Mouse (Mus musculus) CH12.LX (cell line): ENCODE results near the gene Glrp1. TPM values are rescaled to one million over a fixed set of nuclear protein-coding genes. Genes with fewer than 3 reads are reported as not detected.

ENCODE experiments used
- DNase-seq: peaks from one replicate; pipeline ENCODE4 v3.0.0-alpha.2; 2013; ENCODE audit errors: extremely low read depth
- H3K27ac ChIP-seq: 2 replicates; pipeline ENCODE4 v1.5.1; 2012; ENCODE audit warnings: low read depth, mild to moderate bottlenecking, control low read depth, moderate library complexity; ENCODE audit not compliant: insufficient read depth
- H3K27me3 ChIP-seq: replicated peaks from 2 replicates; pipeline ENCODE3; 2012; ENCODE audit warnings: inconsistent platforms
- H3K36me3 ChIP-seq, 2 experiments: replicated peaks in 1 of 2; 2 replicates each; pipeline versions ENCODE3 to v1.6.1; 2012; ENCODE audit warnings: inconsistent platforms in 1 of 2, low read length in 1 of 2, mild to moderate bottlenecking in 1 of 2, mixed read lengths in 1 of 2, moderate library complexity in 1 of 2; ENCODE audit not compliant: control insufficient read depth in 1 of 2, insufficient read depth in 1 of 2
- H3K4me1 ChIP-seq, 2 experiments: 2 replicates each; pipeline ENCODE4 v1.6.1; 2012; ENCODE audit warnings: inconsistent platforms in 1 of 2, moderate library complexity in 1 of 2; ENCODE audit not compliant: insufficient read depth in 2 of 2, control insufficient read depth in 1 of 2
- H3K4me2 ChIP-seq: 2 replicates; pipeline ENCODE4 v1.6.1; 2012; ENCODE audit warnings: low read depth, mild to moderate bottlenecking, control low read depth; ENCODE audit not compliant: poor library complexity, insufficient read depth, severe bottlenecking
- H3K4me3 ChIP-seq, 3 experiments: fragments of 150-350 bp in 1 of 3; sonication (generic) in 1 of 3; replicated peaks in 1 of 3; 2 replicates each; pipeline versions ENCODE3 to v1.5.1; 2011 to 2012; ENCODE audit warnings: low read depth in 2 of 3, low read length in 2 of 3, mild to moderate bottlenecking in 2 of 3, moderate library complexity in 2 of 3, control low read depth in 1 of 3, improper control_type of control experiment in 1 of 3, inconsistent platforms in 1 of 3, mixed read lengths in 1 of 3; ENCODE audit not compliant: poor library complexity in 1 of 3
- H3K79me2 ChIP-seq: replicated peaks from 2 replicates; pipeline ENCODE4 v1.6.1; 2012; ENCODE audit warnings: mild to moderate bottlenecking, moderate library complexity; ENCODE audit not compliant: control insufficient read depth, poor library complexity, insufficient read depth, severe bottlenecking; ENCODE audit errors: extremely low read depth
- H3K9ac ChIP-seq: 2 replicates; pipeline ENCODE4 v1.6.1; 2012; ENCODE audit warnings: low read depth, mild to moderate bottlenecking, control low read depth, moderate library complexity; ENCODE audit not compliant: insufficient read depth
- H3K9me3 ChIP-seq: replicated peaks from 2 replicates; pipeline ENCODE3; 2012; ENCODE audit warnings: low read length, inconsistent platforms, mixed read lengths
- BHLHE40 ChIP-seq: IDR thresholded peaks from 2 replicates; pipeline ENCODE4 v1.6.1; 2011; ENCODE audit warnings: mild to moderate bottlenecking, low read depth, low read length, improper control_type of control experiment
- CHD1 ChIP-seq: IDR thresholded peaks from 2 replicates; pipeline ENCODE4 v1.6.1; 2012; ENCODE audit warnings: low read depth, low read length, improper control_type of control experiment, inconsistent platforms
- CHD2 ChIP-seq: IDR thresholded peaks from 2 replicates; pipeline ENCODE4 v1.6.1; 2011; ENCODE audit warnings: low read length, improper control_type of control experiment
- CTCF ChIP-seq, 2 experiments: IDR thresholded peaks in 1 of 2; conservative IDR thresholded peaks in 1 of 2; 2 replicates each; pipeline ENCODE4 v1.5.1; 2011 to 2012; ENCODE audit warnings: low read depth in 2 of 2, low read length in 2 of 2, improper control_type of control experiment in 1 of 2, inconsistent platforms in 1 of 2, mild to moderate bottlenecking in 1 of 2, moderate library complexity in 1 of 2
- E2F4 ChIP-seq: IDR thresholded peaks from 2 replicates; pipeline ENCODE4 v1.6.1; 2011; ENCODE audit warnings: low read depth, low read length, improper control_type of control experiment; ENCODE audit not compliant: insufficient replicate concordance
- EP300 ChIP-seq: IDR thresholded peaks from 2 replicates; pipeline ENCODE4 v1.6.1; 2011; ENCODE audit warnings: low read length, improper control_type of control experiment
- ETS1 ChIP-seq: conservative IDR thresholded peaks from 2 replicates; pipeline ENCODE4 v1.6.1; 2012; ENCODE audit warnings: low read depth, mild to moderate bottlenecking, inconsistent platforms, low read length, improper control_type of control experiment, moderate library complexity
- HCFC1 ChIP-seq: IDR thresholded peaks from 2 replicates; pipeline ENCODE4 v1.6.1; 2012; ENCODE audit warnings: low read depth, mild to moderate bottlenecking, inconsistent platforms, low read length, improper control_type of control experiment
- IRF4 ChIP-seq: IDR thresholded peaks from 2 replicates; pipeline ENCODE4 v1.6.1; 2014; ENCODE audit warnings: low read depth, mild to moderate bottlenecking, inconsistent platforms, low read length, improper control_type of control experiment
- JUN ChIP-seq: IDR thresholded peaks from 2 replicates; pipeline ENCODE4 v1.6.1; 2011; ENCODE audit warnings: low read depth, mild to moderate bottlenecking, low read length, improper control_type of control experiment, moderate library complexity; ENCODE audit not compliant: insufficient read depth
- JUND ChIP-seq: conservative IDR thresholded peaks from 2 replicates; pipeline ENCODE4 v1.6.1; 2011; ENCODE audit warnings: low read depth, low read length, improper control_type of control experiment
- MYC ChIP-seq: IDR thresholded peaks from 2 replicates; pipeline ENCODE4 v1.6.1; 2011; ENCODE audit warnings: low read depth, mild to moderate bottlenecking, improper control_type of control experiment, low read length
- NELFE ChIP-seq: IDR thresholded peaks from 2 replicates; pipeline ENCODE4 v1.6.1; 2011; ENCODE audit warnings: low read depth, low read length, improper control_type of control experiment
- NRF1 ChIP-seq: IDR thresholded peaks from 2 replicates; pipeline ENCODE4 v1.6.1; 2014; ENCODE audit warnings: low read depth, mild to moderate bottlenecking, inconsistent platforms, low read length, improper control_type of control experiment, moderate library complexity
- PAX5 ChIP-seq: IDR thresholded peaks from 2 replicates; pipeline ENCODE4 v1.6.1; 2012; ENCODE audit warnings: low read length, inconsistent platforms, mixed read lengths
- POLR2A ChIP-seq: IDR thresholded peaks from 2 replicates; pipeline ENCODE4 v1.6.1; 2011; ENCODE audit warnings: low read depth, mild to moderate bottlenecking, improper control_type of control experiment, low read length
- POLR2AphosphoS2 ChIP-seq: IDR thresholded peaks from 2 replicates; pipeline ENCODE4 v1.6.1; 2011; ENCODE audit warnings: low read depth, low read length, improper control_type of control experiment
- RAD21 ChIP-seq: IDR thresholded peaks from 2 replicates; pipeline ENCODE4 v1.6.1; 2011; ENCODE audit warnings: low read depth, mild to moderate bottlenecking, low read length, improper control_type of control experiment, moderate library complexity
- SMC3 ChIP-seq: IDR thresholded peaks from 2 replicates; pipeline ENCODE4 v1.6.1; 2011; ENCODE audit warnings: low read depth, low read length, improper control_type of control experiment
- TBP ChIP-seq: conservative IDR thresholded peaks from 2 replicates; pipeline ENCODE4 v1.6.1; 2011; ENCODE audit warnings: low read depth, low read length, improper control_type of control experiment
- TCF12 ChIP-seq: IDR thresholded peaks from 2 replicates; pipeline ENCODE4 v1.6.1; 2014; ENCODE audit warnings: low read depth, mild to moderate bottlenecking, inconsistent platforms, low read length, improper control_type of control experiment
- UBTF ChIP-seq: IDR thresholded peaks from 2 replicates; pipeline ENCODE4 v1.6.1; 2012; ENCODE audit warnings: low read depth, mild to moderate bottlenecking, inconsistent platforms, low read length, improper control_type of control experiment, moderate library complexity
- ZMIZ1 ChIP-seq: IDR thresholded peaks from 2 replicates; pipeline ENCODE4 v1.6.1; 2012; ENCODE audit warnings: low read depth, mild to moderate bottlenecking, inconsistent platforms, low read length, improper control_type of control experiment
- dilution Hi-C: fragments of 300-500 bp; cut with MboI; formaldehyde crosslinking; loops from 2 replicates; pipeline ENCODE4 v1.14.3; 2020; ENCODE audit warnings: low sequenced_read_pairs; ENCODE audit not compliant: extremely low pct_unique_long_range_greater_than_20kb, extremely low pct_ligation_motif_present
- in situ Hi-C: fragments of 300-500 bp; cut with MboI; formaldehyde crosslinking; loops from 3 replicates; pipeline ENCODE4 v1.14.3; 2019; ENCODE audit warnings: low sequenced_read_pairs, low pct_ligation_motif_present, low pct_unique_long_range_greater_than_20kb, mixed read lengths
- polyA plus RNA-seq: library from polyadenylated mRNA; unstranded; fragments of >175 nt; gene quantifications from 2 replicates; pipeline ENCODE4 v1.2.1, GENCODE M21; 2012; ENCODE audit warnings: low read depth; ENCODE audit not compliant: insufficient read length
- total RNA-seq, 2 experiments: library from RNA; depleted of rRNA; stranded (reverse); fragments of 300-350 nt in 1 of 2; fragments of >200 nt in 1 of 2; gene quantifications; 2 replicates each; pipeline ENCODE4 v1.2.3; 2012 to 2014

The Glrp1 gene
- total and polyA plus RNA-seq, 3 experiments = 6.3 to 11.7 (median 9.3) TPM

DNA sequence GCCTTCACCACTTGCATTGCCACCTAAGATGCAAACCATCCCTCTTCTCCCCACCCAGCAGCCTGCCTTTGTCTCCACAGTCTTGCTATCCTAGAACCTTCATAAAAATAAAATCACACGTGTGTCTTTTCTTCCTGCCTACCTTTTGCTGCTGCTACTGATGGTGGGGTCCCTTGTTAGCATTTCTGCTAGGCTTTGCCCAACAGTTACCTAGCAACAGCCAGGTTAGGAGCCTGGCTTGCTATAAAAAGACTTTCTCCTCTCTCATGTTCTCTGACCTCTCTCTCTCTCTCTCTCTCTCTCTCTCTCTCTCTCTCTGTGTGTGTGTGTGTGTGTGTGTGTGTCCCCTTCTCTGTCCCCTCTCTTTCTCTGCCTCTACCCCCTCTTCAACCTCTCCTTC, 48.8 kb downstream of the Glrp1 start:
- in situ Hi-C loops = no loop called here
- no peak overlapping the region for H3K27ac ChIP-seq

GRCm38 (mm10) chr1:88459655-88460054, 50.2 kb downstream of the Glrp1 start:
- dilution Hi-C loops (no loop called here), in situ Hi-C loops (no loop called here)
- Histone ChIP-seq H3K9ac (no peak overlapping the region), H3K4me3 (no peak overlapping the region), H3K9me3 (peaks cover 38% of the 10 kb centered on the region), H3K36me3 (no peaks in the 10 kb centered on the region), H3K27ac (no peak overlapping the region), H3K4me2 (no peak overlapping the region), H3K27me3 (no peaks in the 10 kb centered on the region), H3K79me2 (no peaks in the 10 kb centered on the region), H3K4me1 (peaks cover 0 to 3% of the 10 kb centered on the region in 2 experiments; a peak in 1 of 4 replicates)
- DNase-seq = no peak
- TF ChIP-seq CHD2 (no peak), HCFC1 (no peak), TBP (no peak), ETS1 (no peak), NELFE (no peak), EP300 (no peak), JUND (no peak)
- TF ChIP-seq, all 38 proteins: peak for 0

More for the DNA sequence above, 48.8 kb downstream of the Glrp1 start:
- peaks cover 38% of the 10 kb centered on the region for H3K9me3 ChIP-seq
- H3K4me3 ChIP-seq = no peak overlapping the region
- H3K79me2 ChIP-seq = no peaks in the 10 kb centered on the region
- H3K4me1 ChIP-seq = no peaks in the 10 kb centered on the region
- no peak for TF ChIP-seq RAD21
- no peak for TF ChIP-seq E2F4
- TF ChIP-seq TCF12 = no peak
- TF ChIP-seq MYC = no peak
- no peak for TF ChIP-seq NRF1
- no peak for TF ChIP-seq PAX5
- TF ChIP-seq POLR2A = no peak
- TF ChIP-seq SMC3 = no peak
- TF ChIP-seq CHD1 = no peak
- TF ChIP-seq CHD2 = no peak
- no peak for TF ChIP-seq JUN
- no peak for TF ChIP-seq TBP
- no peak for TF ChIP-seq IRF4
- TF ChIP-seq UBTF = no peak
- no peak for TF ChIP-seq ZMIZ1
- TF ChIP-seq CTCF (conservative IDR thresholded peaks at IDR 0.05 in 1 of 2, IDR thresholded peaks at IDR 0.05 in 1 of 2; ENCODE audit: low read depth in 2 of 2, low read length in 2 of 2) = no peak
- TF ChIP-seq JUND = no peak
- TF ChIP-seq BHLHE40 = no peak
- no peak for TF ChIP-seq POLR2AphosphoS2
- H3K9ac ChIP-seq = no peak overlapping the region
- DNase-seq = no peak
- dilution Hi-C loops = no loop called here
- H3K4me2 ChIP-seq = no peak overlapping the region
- H3K36me3 ChIP-seq = no peaks in the 10 kb centered on the region
- H3K27me3 ChIP-seq = no peaks in the 10 kb centered on the region
